Mouse (Mus musculus) CH12.LX (cell line): Measurements from ENCODE around the gene Alpk3. TPM values are rescaled to one million over a fixed set of nuclear protein-coding genes. Genes with fewer than 3 reads are reported as not detected.

Source experiments
- DNase-seq: peaks from one replicate; pipeline ENCODE4 v3.0.0-alpha.2; 2013; ENCODE audit errors: extremely low read depth
- H3K27ac ChIP-seq: 2 replicates; pipeline ENCODE4 v1.5.1; 2012; ENCODE audit warnings: low read depth, mild to moderate bottlenecking, control low read depth, moderate library complexity; ENCODE audit not compliant: insufficient read depth
- H3K27me3 ChIP-seq: replicated peaks from 2 replicates; pipeline ENCODE3; 2012; ENCODE audit warnings: inconsistent platforms
- H3K36me3 ChIP-seq, 2 experiments: replicated peaks in 1 of 2; 2 replicates each; pipeline versions ENCODE3 to v1.6.1; 2012; ENCODE audit warnings: inconsistent platforms in 1 of 2, low read length in 1 of 2, mild to moderate bottlenecking in 1 of 2, mixed read lengths in 1 of 2, moderate library complexity in 1 of 2; ENCODE audit not compliant: control insufficient read depth in 1 of 2, insufficient read depth in 1 of 2
- H3K4me1 ChIP-seq, 2 experiments: 2 replicates each; pipeline ENCODE4 v1.6.1; 2012; ENCODE audit warnings: inconsistent platforms in 1 of 2, moderate library complexity in 1 of 2; ENCODE audit not compliant: insufficient read depth in 2 of 2, control insufficient read depth in 1 of 2
- H3K4me2 ChIP-seq: 2 replicates; pipeline ENCODE4 v1.6.1; 2012; ENCODE audit warnings: low read depth, mild to moderate bottlenecking, control low read depth; ENCODE audit not compliant: poor library complexity, insufficient read depth, severe bottlenecking
- H3K4me3 ChIP-seq, 3 experiments: fragments of 150-350 bp in 1 of 3; sonication (generic) in 1 of 3; replicated peaks in 1 of 3; 2 replicates each; pipeline versions ENCODE3 to v1.5.1; 2011 to 2012; ENCODE audit warnings: low read depth in 2 of 3, low read length in 2 of 3, mild to moderate bottlenecking in 2 of 3, moderate library complexity in 2 of 3, control low read depth in 1 of 3, improper control_type of control experiment in 1 of 3, inconsistent platforms in 1 of 3, mixed read lengths in 1 of 3; ENCODE audit not compliant: poor library complexity in 1 of 3
- H3K79me2 ChIP-seq: replicated peaks from 2 replicates; pipeline ENCODE4 v1.6.1; 2012; ENCODE audit warnings: mild to moderate bottlenecking, moderate library complexity; ENCODE audit not compliant: control insufficient read depth, poor library complexity, insufficient read depth, severe bottlenecking; ENCODE audit errors: extremely low read depth
- H3K9ac ChIP-seq: 2 replicates; pipeline ENCODE4 v1.6.1; 2012; ENCODE audit warnings: low read depth, mild to moderate bottlenecking, control low read depth, moderate library complexity; ENCODE audit not compliant: insufficient read depth
- H3K9me3 ChIP-seq: replicated peaks from 2 replicates; pipeline ENCODE3; 2012; ENCODE audit warnings: low read length, inconsistent platforms, mixed read lengths
- CHD1 ChIP-seq: IDR thresholded peaks from 2 replicates; pipeline ENCODE4 v1.6.1; 2012; ENCODE audit warnings: low read depth, low read length, improper control_type of control experiment, inconsistent platforms
- CHD2 ChIP-seq: IDR thresholded peaks from 2 replicates; pipeline ENCODE4 v1.6.1; 2011; ENCODE audit warnings: low read length, improper control_type of control experiment
- E2F4 ChIP-seq: IDR thresholded peaks from 2 replicates; pipeline ENCODE4 v1.6.1; 2011; ENCODE audit warnings: low read depth, low read length, improper control_type of control experiment; ENCODE audit not compliant: insufficient replicate concordance
- ELF1 ChIP-seq: IDR thresholded peaks from 2 replicates; pipeline ENCODE4 v1.6.1; 2014; ENCODE audit warnings: low read depth, mild to moderate bottlenecking, inconsistent platforms, low read length, improper control_type of control experiment
- EP300 ChIP-seq: IDR thresholded peaks from 2 replicates; pipeline ENCODE4 v1.6.1; 2011; ENCODE audit warnings: low read length, improper control_type of control experiment
- HCFC1 ChIP-seq: IDR thresholded peaks from 2 replicates; pipeline ENCODE4 v1.6.1; 2012; ENCODE audit warnings: low read depth, mild to moderate bottlenecking, inconsistent platforms, low read length, improper control_type of control experiment
- IRF4 ChIP-seq: IDR thresholded peaks from 2 replicates; pipeline ENCODE4 v1.6.1; 2014; ENCODE audit warnings: low read depth, mild to moderate bottlenecking, inconsistent platforms, low read length, improper control_type of control experiment
- KAT2A ChIP-seq: IDR thresholded peaks from 2 replicates; pipeline ENCODE4 v1.6.1; 2012; ENCODE audit warnings: low read length, improper control_type of control experiment, inconsistent platforms; ENCODE audit not compliant: insufficient replicate concordance
- MAFK ChIP-seq: IDR thresholded peaks from 2 replicates; pipeline ENCODE4 v1.6.1; 2011; ENCODE audit warnings: low read length, improper control_type of control experiment; ENCODE audit not compliant: insufficient replicate concordance
- MEF2A ChIP-seq: IDR thresholded peaks from 2 replicates; pipeline ENCODE4 v1.6.1; 2014; ENCODE audit warnings: low read depth, mild to moderate bottlenecking, inconsistent platforms, low read length, improper control_type of control experiment, borderline replicate concordance
- MXI1 ChIP-seq: IDR thresholded peaks from 2 replicates; pipeline ENCODE4 v1.6.1; 2011; ENCODE audit warnings: mild to moderate bottlenecking, low read depth, low read length, improper control_type of control experiment
- MYC ChIP-seq: IDR thresholded peaks from 2 replicates; pipeline ENCODE4 v1.6.1; 2011; ENCODE audit warnings: low read depth, mild to moderate bottlenecking, improper control_type of control experiment, low read length
- NRF1 ChIP-seq: IDR thresholded peaks from 2 replicates; pipeline ENCODE4 v1.6.1; 2014; ENCODE audit warnings: low read depth, mild to moderate bottlenecking, inconsistent platforms, low read length, improper control_type of control experiment, moderate library complexity
- PAX5 ChIP-seq: IDR thresholded peaks from 2 replicates; pipeline ENCODE4 v1.6.1; 2012; ENCODE audit warnings: low read length, inconsistent platforms, mixed read lengths
- POLR2A ChIP-seq: IDR thresholded peaks from 2 replicates; pipeline ENCODE4 v1.6.1; 2011; ENCODE audit warnings: low read depth, mild to moderate bottlenecking, improper control_type of control experiment, low read length
- POLR2AphosphoS2 ChIP-seq: IDR thresholded peaks from 2 replicates; pipeline ENCODE4 v1.6.1; 2011; ENCODE audit warnings: low read depth, low read length, improper control_type of control experiment
- RAD21 ChIP-seq: IDR thresholded peaks from 2 replicates; pipeline ENCODE4 v1.6.1; 2011; ENCODE audit warnings: low read depth, mild to moderate bottlenecking, low read length, improper control_type of control experiment, moderate library complexity
- RCOR1 ChIP-seq: conservative IDR thresholded peaks from 2 replicates; pipeline ENCODE4 v1.6.1; 2012; ENCODE audit warnings: low read depth, mild to moderate bottlenecking, inconsistent platforms, low read length, improper control_type of control experiment
- SIN3A ChIP-seq: IDR thresholded peaks from 2 replicates; pipeline ENCODE4 v1.6.1; 2012; ENCODE audit warnings: low read length, improper control_type of control experiment, inconsistent platforms
- TCF12 ChIP-seq: IDR thresholded peaks from 2 replicates; pipeline ENCODE4 v1.6.1; 2014; ENCODE audit warnings: low read depth, mild to moderate bottlenecking, inconsistent platforms, low read length, improper control_type of control experiment
- UBTF ChIP-seq: IDR thresholded peaks from 2 replicates; pipeline ENCODE4 v1.6.1; 2012; ENCODE audit warnings: low read depth, mild to moderate bottlenecking, inconsistent platforms, low read length, improper control_type of control experiment, moderate library complexity
- USF1 ChIP-seq: IDR thresholded peaks from 2 replicates; pipeline ENCODE4 v1.6.1; 2014; ENCODE audit warnings: low read depth, mild to moderate bottlenecking, inconsistent platforms, low read length, improper control_type of control experiment
- USF2 ChIP-seq: conservative IDR thresholded peaks from 2 replicates; pipeline ENCODE4 v1.6.1; 2011; ENCODE audit warnings: low read depth, low read length, improper control_type of control experiment
- ZC3H11A ChIP-seq: IDR thresholded peaks from 2 replicates; pipeline ENCODE4 v1.6.1; 2012; ENCODE audit warnings: low read depth, mild to moderate bottlenecking, inconsistent platforms, low read length, improper control_type of control experiment
- ZKSCAN1 ChIP-seq: IDR thresholded peaks from 2 replicates; pipeline ENCODE4 v1.6.1; 2012; ENCODE audit warnings: low read depth, inconsistent platforms, low read length, improper control_type of control experiment, borderline replicate concordance
- ZNF384 ChIP-seq: IDR thresholded peaks from 2 replicates; pipeline ENCODE4 v1.6.1; 2012; ENCODE audit warnings: low read depth, low read length, improper control_type of control experiment, inconsistent platforms
- dilution Hi-C: fragments of 300-500 bp; cut with MboI; formaldehyde crosslinking; loops from 2 replicates; pipeline ENCODE4 v1.14.3; 2020; ENCODE audit warnings: low sequenced_read_pairs; ENCODE audit not compliant: extremely low pct_unique_long_range_greater_than_20kb, extremely low pct_ligation_motif_present
- in situ Hi-C: fragments of 300-500 bp; cut with MboI; formaldehyde crosslinking; loops from 3 replicates; pipeline ENCODE4 v1.14.3; 2019; ENCODE audit warnings: low sequenced_read_pairs, low pct_ligation_motif_present, low pct_unique_long_range_greater_than_20kb, mixed read lengths
- polyA plus RNA-seq: library from polyadenylated mRNA; unstranded; fragments of >175 nt; gene quantifications from 2 replicates; pipeline ENCODE4 v1.2.1, GENCODE M21; 2012; ENCODE audit warnings: low read depth; ENCODE audit not compliant: insufficient read length
- total RNA-seq, 2 experiments: library from RNA; depleted of rRNA; stranded (reverse); fragments of 300-350 nt in 1 of 2; fragments of >200 nt in 1 of 2; gene quantifications; 2 replicates each; pipeline ENCODE4 v1.2.3; 2012 to 2014

The Alpk3 gene
- total and polyA plus RNA-seq, 3 experiments: 0.13 to 1.1 (median 0.64) TPM

DNA sequence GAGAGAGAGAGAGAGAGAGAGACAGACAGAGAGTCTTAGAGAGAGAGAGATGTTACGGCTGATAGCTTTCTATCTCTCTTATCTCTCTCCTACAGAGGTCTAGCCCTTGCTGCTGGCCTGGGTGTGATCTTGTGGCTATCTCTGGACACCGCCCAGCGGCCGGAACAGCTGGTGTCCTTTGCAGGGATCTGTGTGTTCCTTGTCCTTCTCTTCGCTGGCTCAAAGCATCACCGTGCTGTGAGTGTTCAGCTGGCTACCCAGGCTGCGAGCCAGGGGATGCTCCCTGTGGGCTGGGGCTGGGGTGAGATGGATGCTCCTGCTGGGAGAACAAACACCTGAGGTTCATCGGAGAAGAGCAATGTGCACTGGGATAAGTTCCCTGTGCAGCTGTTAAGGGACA is 67.4 kb downstream of the Alpk3 start:
- no peak for DNase-seq
- no peaks in the 10 kb centered on the region for H3K36me3 ChIP-seq
- H3K27ac ChIP-seq: no peak overlapping the region
- H3K4me3 ChIP-seq: no peak overlapping the region
- TF ChIP-seq HCFC1 (no peak), ELF1 (no peak), ZC3H11A (no peak), EP300 (no peak), CHD2 (no peak), RAD21 (no peak), NRF1 (no peak), CHD1 (no peak), POLR2A (no peak), PAX5 (no peak), MAFK (no peak), IRF4 (no peak), POLR2AphosphoS2 (no peak), USF1 (no peak), SIN3A (no peak), E2F4 (no peak)
- H3K4me2 ChIP-seq: no peak overlapping the region
- H3K9me3 ChIP-seq: no peaks in the 10 kb centered on the region
- peaks cover 0 to 21% of the 10 kb centered on the region in 2 experiments; a peak in 2 of 4 replicates for H3K4me1 ChIP-seq
- no peak overlapping the region for H3K9ac ChIP-seq
- H3K27me3 ChIP-seq: no peaks in the 10 kb centered on the region
- dilution Hi-C loops: no loop called here
- in situ Hi-C loops: no loop called here
- H3K79me2 ChIP-seq: no peaks in the 10 kb centered on the region

DNA sequence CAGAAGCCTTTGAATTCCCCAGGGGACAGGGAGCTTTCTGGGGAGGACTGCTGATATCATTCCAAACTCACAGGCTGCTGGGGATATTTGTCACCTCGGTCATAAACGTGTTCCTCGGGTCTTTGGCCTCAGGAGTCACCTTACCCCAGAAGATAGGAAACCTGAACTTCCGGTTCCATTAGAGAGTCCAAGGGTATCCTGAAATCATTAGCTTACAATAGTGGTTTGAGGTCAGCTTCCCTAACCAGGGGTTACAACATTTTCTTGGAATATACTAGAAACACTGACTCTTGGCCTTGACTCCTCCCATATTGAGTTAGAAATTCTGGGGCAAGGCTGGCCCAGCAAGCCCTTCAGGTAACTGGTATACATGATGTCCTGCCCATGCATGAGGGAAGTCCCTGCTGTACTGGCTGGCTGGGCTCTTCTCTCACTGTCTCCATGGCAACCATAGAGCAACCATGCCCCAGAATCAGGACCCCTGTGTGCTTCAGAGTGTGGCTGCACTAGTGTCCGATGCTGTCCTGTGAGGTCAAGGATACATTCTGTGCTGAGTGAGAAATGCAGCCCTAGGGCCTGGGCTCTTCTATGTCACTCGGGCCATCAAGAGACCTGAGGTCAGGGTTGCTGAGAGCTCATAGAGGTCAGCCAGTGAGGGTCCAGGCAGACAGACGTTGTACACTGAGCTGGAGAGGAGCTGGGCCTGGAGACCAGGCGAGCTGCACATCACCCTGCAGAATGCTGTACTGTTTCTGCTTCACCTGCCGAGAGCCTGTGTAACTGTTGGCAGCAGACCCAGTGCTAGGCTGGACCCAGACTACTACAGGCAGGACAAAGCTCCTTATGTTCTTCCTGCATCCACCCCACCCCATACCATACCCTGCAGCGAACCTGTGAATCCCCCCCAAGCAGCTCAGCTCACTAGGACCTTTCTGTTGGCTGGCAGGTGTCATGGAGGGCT is 68.1 kb downstream of the Alpk3 start:
- no peak for TF ChIP-seq RCOR1
- no peak for TF ChIP-seq USF1
- no peak for TF ChIP-seq MAFK
- no peak for TF ChIP-seq ZC3H11A
- no peak for TF ChIP-seq HCFC1
- no peak for TF ChIP-seq MXI1
- TF ChIP-seq MEF2A: no peak
- TF ChIP-seq ZKSCAN1: no peak
- TF ChIP-seq ZNF384: no peak
- TF ChIP-seq ELF1: no peak
- TF ChIP-seq EP300: no peak
- TF ChIP-seq MYC: no peak
- no peak for TF ChIP-seq KAT2A
- no peak for TF ChIP-seq UBTF
- TF ChIP-seq NRF1: no peak
- no peak for TF ChIP-seq USF2
- TF ChIP-seq POLR2AphosphoS2: no peak
- TF ChIP-seq TCF12: no peak
- Histone ChIP-seq H3K79me2 (no peaks in the 10 kb centered on the region), H3K4me3 (no peak overlapping the region), H3K27ac (no peak overlapping the region), H3K9me3 (no peaks in the 10 kb centered on the region), H3K9ac (no peak overlapping the region), H3K4me2 (no peak overlapping the region), H3K27me3 (no peaks in the 10 kb centered on the region), H3K4me1 (peaks cover 0 to 22% of the 10 kb centered on the region in 2 experiments; a peak in 2 of 4 replicates), H3K36me3 (no peaks in the 10 kb centered on the region)
- in situ Hi-C loops (no loop called here), dilution Hi-C loops (no loop called here)
- no peak for DNase-seq
